Mouse (Mus musculus) CH12.LX (cell line): Measurements from ENCODE around the gene Cst12.

Experiments used
- CHD1 ChIP-seq: IDR thresholded peaks from 2 replicates; pipeline ENCODE4 v1.6.1; 2012; ENCODE audit warnings: low read depth, low read length, improper control_type of control experiment, inconsistent platforms
- CTCF ChIP-seq, 2 experiments: IDR thresholded peaks in 1 of 2; conservative IDR thresholded peaks in 1 of 2; 2 replicates each; pipeline ENCODE4 v1.5.1; 2011 to 2012; ENCODE audit warnings: low read depth in 2 of 2, low read length in 2 of 2, improper control_type of control experiment in 1 of 2, inconsistent platforms in 1 of 2, mild to moderate bottlenecking in 1 of 2, moderate library complexity in 1 of 2
- EP300 ChIP-seq: IDR thresholded peaks from 2 replicates; pipeline ENCODE4 v1.6.1; 2011; ENCODE audit warnings: low read length, improper control_type of control experiment
- HCFC1 ChIP-seq: IDR thresholded peaks from 2 replicates; pipeline ENCODE4 v1.6.1; 2012; ENCODE audit warnings: low read depth, mild to moderate bottlenecking, inconsistent platforms, low read length, improper control_type of control experiment
- MAX ChIP-seq: IDR thresholded peaks from 2 replicates; pipeline ENCODE4 v1.6.1; 2011; ENCODE audit warnings: low read length, improper control_type of control experiment
- MEF2A ChIP-seq: IDR thresholded peaks from 2 replicates; pipeline ENCODE4 v1.6.1; 2014; ENCODE audit warnings: low read depth, mild to moderate bottlenecking, inconsistent platforms, low read length, improper control_type of control experiment, borderline replicate concordance
- MXI1 ChIP-seq: IDR thresholded peaks from 2 replicates; pipeline ENCODE4 v1.6.1; 2011; ENCODE audit warnings: mild to moderate bottlenecking, low read depth, low read length, improper control_type of control experiment
- POLR2A ChIP-seq: IDR thresholded peaks from 2 replicates; pipeline ENCODE4 v1.6.1; 2011; ENCODE audit warnings: low read depth, mild to moderate bottlenecking, improper control_type of control experiment, low read length
- POLR2AphosphoS2 ChIP-seq: IDR thresholded peaks from 2 replicates; pipeline ENCODE4 v1.6.1; 2011; ENCODE audit warnings: low read depth, low read length, improper control_type of control experiment
- RAD21 ChIP-seq: IDR thresholded peaks from 2 replicates; pipeline ENCODE4 v1.6.1; 2011; ENCODE audit warnings: low read depth, mild to moderate bottlenecking, low read length, improper control_type of control experiment, moderate library complexity
- UBTF ChIP-seq: IDR thresholded peaks from 2 replicates; pipeline ENCODE4 v1.6.1; 2012; ENCODE audit warnings: low read depth, mild to moderate bottlenecking, inconsistent platforms, low read length, improper control_type of control experiment, moderate library complexity
- USF1 ChIP-seq: IDR thresholded peaks from 2 replicates; pipeline ENCODE4 v1.6.1; 2014; ENCODE audit warnings: low read depth, mild to moderate bottlenecking, inconsistent platforms, low read length, improper control_type of control experiment
- ZKSCAN1 ChIP-seq: IDR thresholded peaks from 2 replicates; pipeline ENCODE4 v1.6.1; 2012; ENCODE audit warnings: low read depth, inconsistent platforms, low read length, improper control_type of control experiment, borderline replicate concordance
- ZNF384 ChIP-seq: IDR thresholded peaks from 2 replicates; pipeline ENCODE4 v1.6.1; 2012; ENCODE audit warnings: low read depth, low read length, improper control_type of control experiment, inconsistent platforms

GRCm38 (mm10) chr2:148763648-148764388 lies 25.3 kb upstream of the Cst12 start:
- TF ChIP-seq ZKSCAN1 (no peak), RAD21 (no peak; the same call in 1 of the 2 replicates), MXI1 (peak; percentile 58), CHD1 (0 out of 2 replicates have a peak, but pooled peaks have one; percentile 55), HCFC1 (no peak), POLR2AphosphoS2 (no peak), USF1 (peak; percentile 73), UBTF (no peak), POLR2A (peak; percentile 30; the same call in 1 of the 2 replicates), CTCF (conservative IDR thresholded peaks at IDR 0.05 in 1 of 2, IDR thresholded peaks at IDR 0.05 in 1 of 2; ENCODE audit: low read depth in 2 of 2, low read length in 2 of 2) (no peak), MAX (peak; percentile 84), EP300 (peak; percentile 96), MEF2A (peak; percentile 63; the same call in 1 of the 2 replicates), ZNF384 (no peak)
